Mouse (Mus musculus) thymus, postnatal 14 days (tissue): ENCODE measurements around the gene 1700010B08Rik.

Experiments used
- DNase-seq: peaks from one replicate; pipeline ENCODE4 v3.0.0; 2021

The 1700010B08Rik gene

GRCm38 (mm10) chr2:173724382-173724781 lies 5.2 kb downstream of the 1700010B08Rik start:
- DNase-seq = no peak

- no peak for DNase-seq
Measured at GRCm38 (mm10) chr2:173724940-173725807, 6.0 kb downstream of the 1700010B08Rik start.

GRCm38 (mm10) chr2:173725819-173726218 lies 6.6 kb downstream of the 1700010B08Rik start:
- no peak for DNase-seq

- DNase-seq = no peak
Measured at GRCm38 (mm10) chr2:173730444-173730966, 11.3 kb downstream of the 1700010B08Rik start.

GRCm38 (mm10) chr2:173734426-173734825 lies 15.2 kb downstream of the 1700010B08Rik start:
- no peak for DNase-seq

GRCm38 (mm10) chr2:173737222-173737989 lies 18.2 kb downstream of the 1700010B08Rik start, which contains the start of gene Vapb:
Vapb (plus strand) TSS chr2:173737511.
- peak; percentile 100 for DNase-seq

GRCm38 (mm10) chr2:173738232-173738631 lies 19.0 kb downstream of the 1700010B08Rik start:
- DNase-seq = no peak

- no peak for DNase-seq
Measured at GRCm38 (mm10) chr2:173739107-173739506, 19.9 kb downstream of the 1700010B08Rik start.

GRCm38 (mm10) chr2:173742090-173742489 lies 22.9 kb downstream of the 1700010B08Rik start:
- no peak for DNase-seq

GRCm38 (mm10) chr2:173742744-173743143 lies 23.5 kb downstream of the 1700010B08Rik start:
- no peak for DNase-seq

GRCm38 (mm10) chr2:173744070-173744815 lies 25.0 kb downstream of the 1700010B08Rik start:
- DNase-seq = no peak

- no peak for DNase-seq
Measured at GRCm38 (mm10) chr2:173748961-173749659, 29.9 kb downstream of the 1700010B08Rik start.

- no peak for DNase-seq
Measured at GRCm38 (mm10) chr2:173755433-173756144, 36.4 kb downstream of the 1700010B08Rik start.

GRCm38 (mm10) chr2:173757624-173758155 lies 38.5 kb downstream of the 1700010B08Rik start:
- no peak for DNase-seq

- no peak for DNase-seq
Measured at GRCm38 (mm10) chr2:173760607-173761006, 41.4 kb downstream of the 1700010B08Rik start.

- no peak for DNase-seq
Measured at GRCm38 (mm10) chr2:173764629-173765028, 45.4 kb downstream of the 1700010B08Rik start.

GRCm38 (mm10) chr2:173767959-173768595 lies 48.9 kb downstream of the 1700010B08Rik start:
- DNase-seq = no peak

GRCm38 (mm10) chr2:173769183-173769582 lies 50.0 kb downstream of the 1700010B08Rik start:
- DNase-seq = peak; percentile 53

- DNase-seq = no peak
Measured at GRCm38 (mm10) chr2:173770620-173771019, 51.4 kb downstream of the 1700010B08Rik start.
